Mouse (Mus musculus) embryonic fibroblast, embryonic 13.5 days (primary cell): Measurements from ENCODE around the gene Bmyc. TPM values are rescaled to one million over a fixed set of nuclear protein-coding genes. Genes with fewer than 3 reads are reported as not detected.

Experiments used
- H3K27ac ChIP-seq: 2 replicates; pipeline ENCODE4 v1.5.1; 2012; ENCODE audit warnings: low read length, control low read depth, inconsistent platforms; ENCODE audit not compliant: insufficient read depth
- H3K4me1 ChIP-seq: 2 replicates; pipeline ENCODE4 v1.6.1; 2011; ENCODE audit warnings: low read length; ENCODE audit not compliant: control insufficient read depth, insufficient read depth
- H3K4me3 ChIP-seq: 2 replicates; pipeline ENCODE4 v1.5.1; 2011; ENCODE audit warnings: mild to moderate bottlenecking, control low read depth, low read length; ENCODE audit not compliant: insufficient read depth
- CTCF ChIP-seq: IDR thresholded peaks from 2 replicates; pipeline ENCODE4 v1.5.1; 2011; ENCODE audit warnings: mild to moderate bottlenecking, control low read depth, low read length, moderate library complexity, borderline replicate concordance; ENCODE audit not compliant: insufficient read depth
- POLR2A ChIP-seq: IDR thresholded peaks from 2 replicates; pipeline ENCODE4 v1.6.1; 2011; ENCODE audit warnings: low read depth, mild to moderate bottlenecking, control low read depth, low read length, moderate library complexity
- polyA plus RNA-seq: library from polyadenylated mRNA; stranded (reverse); fragments of >200 nt; gene quantifications from 2 replicates; pipeline ENCODE4 v1.2.4, GENCODE M21; 2011; ENCODE audit warnings: low read depth; ENCODE audit not compliant: missing spikeins, insufficient read length

Bmyc gene
- polyA plus RNA-seq, result 14.4 and 21.2 TPM in 2 replicates

GRCm38 (mm10) chr2:25706643-25707481 lies at the start of gene Bmyc:
Gene Bmyc (plus strand): TSS chr2:25706739.
- Histone ChIP-seq H3K4me3 (peak within 1 kb of the TSS; percentile 67), H3K27ac (no peak within 1 kb of the TSS), H3K4me1 (no peaks in the 10 kb centered on the region)
- peak; percentile 92; the same call in 1 of the 2 replicates for TF ChIP-seq CTCF
- TF ChIP-seq POLR2A, result peak; percentile 69

- no peak for TF ChIP-seq POLR2A
- TF ChIP-seq CTCF, result no peak
- Histone ChIP-seq H3K4me3 (no peak overlapping the region), H3K27ac (no peak overlapping the region), H3K4me1 (peaks cover 8% of the 10 kb centered on the region)
Measured at GRCm38 (mm10) chr2:25657246-25657645, 49.3 kb upstream of the Bmyc start.

- TF ChIP-seq CTCF (no peak), POLR2A (no peak)
- H3K27ac ChIP-seq, result no peak within 1 kb of the TSS
- H3K4me1 ChIP-seq, result peaks cover 8% of the 10 kb centered on the region
- H3K4me3 ChIP-seq, result no peak within 1 kb of the TSS
Measured at GRCm38 (mm10) chr2:25657652-25658051, 48.9 kb upstream of the Bmyc start, which contains the start of gene Lcn5. Gene Lcn5 (plus strand): TSS chr2:25657952.

- H3K4me3 ChIP-seq, result no peak overlapping the region
- H3K4me1 ChIP-seq, result peaks cover 8% of the 10 kb centered on the region
- no peak for TF ChIP-seq CTCF
- TF ChIP-seq POLR2A, result no peak
- no peak overlapping the region for H3K27ac ChIP-seq
Measured at GRCm38 (mm10) chr2:25660279-25660678, 46.3 kb upstream of the Bmyc start.

- Histone ChIP-seq H3K4me1 (peaks cover 8% of the 10 kb centered on the region), H3K27ac (no peak overlapping the region), H3K4me3 (no peak overlapping the region)
- TF ChIP-seq POLR2A, result no peak
- TF ChIP-seq CTCF, result no peak
Measured at GRCm38 (mm10) chr2:25661245-25661970, 45.1 kb upstream of the Bmyc start.

- TF ChIP-seq POLR2A (no peak), CTCF (peak; percentile 52; the same call in 1 of the 2 replicates)
- Histone ChIP-seq H3K4me1 (peaks cover 7% of the 10 kb centered on the region), H3K4me3 (no peak overlapping the region), H3K27ac (no peak overlapping the region)
Measured at GRCm38 (mm10) chr2:25663511-25663910, 43.0 kb upstream of the Bmyc start.

- peaks cover 7% of the 10 kb centered on the region for H3K4me1 ChIP-seq
- H3K27ac ChIP-seq, result no peak overlapping the region
Measured at GRCm38 (mm10) chr2:25664125-25664524, 42.4 kb upstream of the Bmyc start.

GRCm38 (mm10) chr2:25666516-25666915 lies 40.0 kb upstream of the Bmyc start:
- no peak for TF ChIP-seq POLR2A
- no peak for TF ChIP-seq CTCF
- no peaks in the 10 kb centered on the region for H3K4me1 ChIP-seq
- no peak overlapping the region for H3K27ac ChIP-seq
- no peak overlapping the region for H3K4me3 ChIP-seq

More at GRCm38 (mm10) chr2:25664125-25664524, 42.4 kb upstream of the Bmyc start:
- TF ChIP-seq POLR2A (no peak), CTCF (no peak)
- H3K4me3 ChIP-seq, result no peak overlapping the region

GRCm38 (mm10) chr2:25676486-25676885 lies 30.1 kb upstream of the Bmyc start, which contains the start of gene Lcn6:
Gene Lcn6 (plus strand): TSS chr2:25676786.
- Histone ChIP-seq H3K4me3 (no peak within 1 kb of the TSS), H3K27ac (no peak within 1 kb of the TSS), H3K4me1 (no peaks in the 10 kb centered on the region)
- no peak for TF ChIP-seq CTCF
- TF ChIP-seq POLR2A, result no peak
